Comparison of ENCODE assay signal across 8 mouse cellular contexts in the genomic region with DNA sequence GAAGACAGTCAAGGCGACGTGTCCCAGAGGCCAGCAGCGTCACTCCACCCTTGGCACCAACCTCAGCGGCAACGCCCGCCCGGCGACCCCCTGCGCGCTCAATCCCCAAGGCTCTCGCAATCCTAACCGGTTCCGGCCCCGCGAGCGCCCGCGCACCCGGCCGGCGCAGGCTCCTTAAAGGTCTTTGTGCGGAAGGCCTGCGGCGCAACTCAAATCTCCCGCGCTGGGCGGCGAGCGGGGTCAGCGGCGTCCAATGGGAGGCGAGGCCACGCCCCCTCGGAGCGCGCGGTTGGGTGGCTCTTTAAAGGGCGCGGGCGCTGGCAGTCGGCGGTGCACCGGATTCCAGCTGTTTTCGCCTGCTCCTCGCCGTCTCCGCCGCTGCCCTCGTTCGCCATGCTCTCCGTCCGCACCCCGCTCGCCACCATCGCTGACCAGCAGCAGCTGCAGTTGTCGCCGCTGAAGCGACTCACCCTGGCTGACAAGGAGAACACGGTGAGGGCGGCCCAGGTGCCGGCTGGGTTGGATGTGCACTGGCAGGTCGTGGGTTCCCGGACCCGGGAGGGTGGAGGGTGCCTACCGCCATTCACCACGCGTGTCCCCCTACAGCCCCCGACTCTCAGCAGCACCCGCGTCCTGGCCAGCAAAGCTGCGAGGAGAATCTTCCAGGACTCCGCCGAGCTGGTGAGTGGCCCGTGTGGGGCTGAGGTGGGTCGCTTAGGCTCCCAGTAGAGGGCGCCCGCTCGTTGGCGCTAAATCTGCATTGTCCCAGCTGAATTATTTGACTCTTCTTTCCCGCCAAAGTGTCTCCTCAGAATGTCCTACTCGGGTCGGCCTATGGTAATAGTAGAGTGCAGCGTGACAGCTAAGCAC. TPM values are rescaled to one million over a fixed set of nuclear protein-coding genes. Genes with fewer than 3 reads are reported as not detected.
DNase-seq lines count a peak whose midpoint lies in the region; ATAC-seq and TF ChIP-seq lines count a peak whose summit lies in the region.

Gene Rrm2, plus strand, starts transcription at position 288 of the 870 bp plus-strand sequence.

- peak; percentile 82; the same call in 1 of the 2 replicates for TF ChIP-seq POLR2A in bone marrow, adult 2 months (IDR thresholded peaks at IDR 0.05; ENCODE audit: borderline replicate concordance, control insufficient read depth, low read depth, low read length)
- TF ChIP-seq POLR2A in limb, embryonic 14.5 days (IDR thresholded peaks at IDR 0.05; ENCODE audit: borderline replicate concordance, extremely low read depth, insufficient read depth, insufficient read length), result no peak
- TF ChIP-seq POLR2A in spleen, adult 2 months (IDR thresholded peaks at IDR 0.05; ENCODE audit: low read depth, low read length), result no peak

- peaks cover 3% of the 10 kb centered on the region for H3K4me1 ChIP-seq in bone marrow, adult 2 months (ENCODE audit: control insufficient read depth, insufficient read depth, low read length)
- peaks cover 12% of the 10 kb centered on the region for H3K4me1 ChIP-seq in embryonic facial prominence, embryonic 14.5 days (ENCODE audit: control insufficient read depth, insufficient read depth, low read length)
- H3K4me1 ChIP-seq in kidney, embryonic 14.5 days (ENCODE audit: control insufficient read depth, insufficient read depth, low read length), result peaks cover 12% of the 10 kb centered on the region; the same call in 1 of the 2 replicates
- peaks cover 29% of the 10 kb centered on the region for H3K4me1 ChIP-seq in limb, embryonic 14.5 days (ENCODE audit: control insufficient read depth, insufficient read depth, low read length)
- peaks cover 6% of the 10 kb centered on the region; the same call in 1 of the 2 replicates for H3K4me1 ChIP-seq in midbrain, embryonic 16.5 days (ENCODE audit: control insufficient read depth, insufficient read depth, low read length)
- peaks cover 13% of the 10 kb centered on the region for H3K4me1 ChIP-seq in spleen, adult 2 months (ENCODE audit: control insufficient read depth, insufficient read depth, insufficient read length)

- peak within 1 kb of the TSS; percentile 77 for H3K4me2 ChIP-seq in embryonic facial prominence, embryonic 14.5 days (ENCODE audit: low read depth, low read length)
- peak within 1 kb of the TSS; percentile 87 for H3K4me2 ChIP-seq in kidney, embryonic 14.5 days (replicated peaks; ENCODE audit: low read depth, low read length)
- peak within 1 kb of the TSS; percentile 85 for H3K4me2 ChIP-seq in limb, embryonic 14.5 days (replicated peaks; ENCODE audit: low read depth, low read length, severe bottlenecking)
- peak within 1 kb of the TSS; percentile 81 for H3K4me2 ChIP-seq in midbrain, embryonic 16.5 days (ENCODE audit: low read length)

- H3K27ac ChIP-seq in bone marrow, adult 2 months (ENCODE audit: control insufficient read depth, insufficient read depth, low read depth, low read length, poor library complexity), result peak within 1 kb of the TSS; percentile 90
- peak within 1 kb of the TSS; percentile 84 for H3K27ac ChIP-seq in embryonic facial prominence, embryonic 14.5 days (replicated peaks; ENCODE audit: low read depth, low read length)
- H3K27ac ChIP-seq in kidney, embryonic 14.5 days (ENCODE audit: low read depth, low read length), result peak within 1 kb of the TSS; percentile 87
- H3K27ac ChIP-seq in limb, embryonic 14.5 days (replicated peaks; ENCODE audit: low read depth, low read length), result peak within 1 kb of the TSS; percentile 61
- peak within 1 kb of the TSS; percentile 75 for H3K27ac ChIP-seq in midbrain, embryonic 16.5 days (ENCODE audit: low read length)
- H3K27ac ChIP-seq in spleen, adult 2 months (ENCODE audit: insufficient read depth, low read length), result peak within 1 kb of the TSS; percentile 19; the same call in 1 of the 2 replicates

- DNase-seq in A20 (ENCODE audit: low read depth, low spot score), result peak; percentile 97
- peak; percentile 96 for DNase-seq in embryonic facial prominence, embryonic 14.5 days (ENCODE audit: low spot score)
- peak; percentile 86 to 92 for DNase-seq in heart, adult 9 months (ENCODE audit: low spot score in 2 of 2)
- DNase-seq in limb, embryonic 14.5 days (ENCODE audit: low spot score), result peak; percentile 95
- peak; percentile 77 to 93 for DNase-seq in spleen, adult 2 months (ENCODE audit: low read depth in 1 of 2, low spot score in 2 of 2)

- ATAC-seq in embryonic facial prominence, embryonic 14.5 days (ENCODE audit: low read depth), result peak; percentile 91
- ATAC-seq in kidney, embryonic 14.5 days (ENCODE audit: low FRiP score, low TSS enrichment), result peak; percentile 88
- ATAC-seq in limb, embryonic 14.5 days (ENCODE audit: low FRiP score, low read depth), result peak; percentile 87
- ATAC-seq in midbrain, embryonic 16.5 days, result peak; percentile 92

- H3K27me3 ChIP-seq in embryonic facial prominence, embryonic 14.5 days (replicated peaks; ENCODE audit: control insufficient read depth, insufficient read depth, low read length), result no peaks in the 10 kb centered on the region
- H3K27me3 ChIP-seq in kidney, embryonic 14.5 days (ENCODE audit: control insufficient read depth, insufficient read depth, low read length), result no peaks in the 10 kb centered on the region
- no peaks in the 10 kb centered on the region for H3K27me3 ChIP-seq in limb, embryonic 14.5 days (ENCODE audit: control insufficient read depth, insufficient read depth, low read length)
- H3K27me3 ChIP-seq in midbrain, embryonic 16.5 days (ENCODE audit: control insufficient read depth, insufficient read depth, low read depth, low read length), result no peaks in the 10 kb centered on the region
- 0 out of 2 replicates have a peak, but pooled peaks cover 2% of the 10 kb centered on the region for H3K27me3 ChIP-seq in spleen, adult 2 months (ENCODE audit: control insufficient read depth, insufficient read depth, low read length)

- peak; percentile 75 for TF ChIP-seq CTCF in bone marrow, adult 2 months (IDR thresholded peaks at IDR 0.05; ENCODE audit: control insufficient read depth, insufficient read depth, low read length)
- TF ChIP-seq CTCF in spleen, adult 2 months (IDR thresholded peaks at IDR 0.05; ENCODE audit: extremely low read depth, insufficient read depth, insufficient read length, insufficient replicate concordance), result peak; percentile 75

- no peaks in the 10 kb centered on the region for H3K9me3 ChIP-seq in embryonic facial prominence, embryonic 14.5 days (ENCODE audit: control insufficient read depth, low read length)
- H3K9me3 ChIP-seq in kidney, embryonic 14.5 days (ENCODE audit: control insufficient read depth, low read length), result no peaks in the 10 kb centered on the region
- no peaks in the 10 kb centered on the region for H3K9me3 ChIP-seq in limb, embryonic 14.5 days (ENCODE audit: control insufficient read depth, low read length)
- no peaks in the 10 kb centered on the region for H3K9me3 ChIP-seq in midbrain, embryonic 16.5 days (replicated peaks; ENCODE audit: control insufficient read depth, low read length, poor library complexity, severe bottlenecking)

- peak within 1 kb of the TSS; percentile 100 for H3K4me3 ChIP-seq in bone marrow, adult 2 months (replicated peaks; ENCODE audit: control insufficient read depth, low read depth, low read length)
- peak within 1 kb of the TSS; percentile 93 for H3K4me3 ChIP-seq in embryonic facial prominence, embryonic 14.5 days (ENCODE audit: low read depth, low read length)
- H3K4me3 ChIP-seq in kidney, embryonic 14.5 days (ENCODE audit: low read length), result peak within 1 kb of the TSS; percentile 90
- peak within 1 kb of the TSS; percentile 93 for H3K4me3 ChIP-seq in limb, embryonic 14.5 days (replicated peaks; ENCODE audit: low read length)
- H3K4me3 ChIP-seq in midbrain, embryonic 16.5 days (ENCODE audit: low read depth, low read length), result peak within 1 kb of the TSS; percentile 80
- H3K4me3 ChIP-seq in spleen, adult 2 months (ENCODE audit: extremely low read depth, insufficient read depth, insufficient read length), result peak within 1 kb of the TSS; percentile 96

- H3K9ac ChIP-seq in embryonic facial prominence, embryonic 14.5 days (ENCODE audit: low read depth, low read length), result peak within 1 kb of the TSS; percentile 83
- peak within 1 kb of the TSS; percentile 90 for H3K9ac ChIP-seq in kidney, embryonic 14.5 days (ENCODE audit: low read depth, low read length)
- H3K9ac ChIP-seq in limb, embryonic 14.5 days (ENCODE audit: low read depth, low read length, severe bottlenecking), result peak within 1 kb of the TSS; percentile 77
- H3K9ac ChIP-seq in midbrain, embryonic 16.5 days (ENCODE audit: low read depth, low read length), result peak within 1 kb of the TSS; percentile 84

- under 1% methylated on average over 83 of the region's 83 CpGs for WGBS in bone marrow, adult 2 months
- 0% methylated on average over 52 of the region's 83 CpGs for WGBS in embryonic facial prominence, embryonic 14.5 days
- WGBS in kidney, embryonic 14.5 days, result under 1% methylated on average over 82 of the region's 83 CpGs
- WGBS in limb, embryonic 14.5 days, result under 1% methylated on average over 70 of the region's 83 CpGs
- WGBS in midbrain, embryonic 16.5 days, result under 1% methylated on average over 83 of the region's 83 CpGs
- under 1% methylated on average over 83 of the region's 83 CpGs for WGBS in spleen, adult 2 months

- H3K36me3 ChIP-seq in embryonic facial prominence, embryonic 14.5 days (ENCODE audit: control insufficient read depth, insufficient read depth, low read length), result peaks cover 27% of the 10 kb centered on the region
- peaks cover 27% of the 10 kb centered on the region for H3K36me3 ChIP-seq in kidney, embryonic 14.5 days (ENCODE audit: control insufficient read depth, insufficient read depth, low read length)
- peaks cover 29% of the 10 kb centered on the region for H3K36me3 ChIP-seq in limb, embryonic 14.5 days (ENCODE audit: control insufficient read depth, insufficient read depth, low read length)
- no peaks in the 10 kb centered on the region for H3K36me3 ChIP-seq in midbrain, embryonic 16.5 days (ENCODE audit: control insufficient read depth, insufficient read depth, low read length)
- no peaks in the 10 kb centered on the region for H3K36me3 ChIP-seq in spleen, adult 2 months (ENCODE audit: control insufficient read depth, insufficient read depth, low read length)

RNA-seq across cellular contexts. Expression of gene Rrm2, which starts in this region (rescaled TPM):
- 203 and 291 TPM in 2 replicates for polyA plus RNA-seq in bone marrow, adult 2 months (2011; ENCODE audit: insufficient read depth, insufficient read length, low replicate concordance, missing spikeins)
- 120 and 138 TPM in 2 replicates for polyA plus RNA-seq in embryonic facial prominence, embryonic 14.5 days (2014; fragmentation: Nextera tagmentation; extraction: Ambion mirVana)
- 206 and 236 TPM in 2 replicates for polyA plus RNA-seq in kidney, embryonic 14.5 days (2014; fragmentation: Nextera tagmentation; extraction: Ambion mirVana)
- 60.6 and 67.2 TPM in 2 replicates for polyA plus RNA-seq in limb, embryonic 14.5 days (2012; rRNA removed)
- 128 and 135 TPM in 2 replicates for polyA plus RNA-seq in limb, embryonic 14.5 days (2014; fragmentation: Nextera tagmentation; extraction: Ambion mirVana)
- polyA plus RNA-seq in midbrain, embryonic 16.5 days (2015; fragmentation: Nextera tagmentation; extraction: Ambion mirVana), result 37.5 and 41.4 TPM in 2 replicates
- polyA plus RNA-seq in spleen, adult 2 months (2012; rRNA removed), result 12.7 and 23.1 TPM in 2 replicates

Comparison
In these comparisons a context has a peak if more than half of its experiments do, and no peak if none do; other contexts are left out.
1. Peak in every context shown above with its lines: DNase-seq, ATAC-seq, H3K4me3 ChIP-seq and H3K27ac ChIP-seq.
2. H3K27ac ChIP-seq: peak in every context shown above with its lines; median percentile 90 in bone marrow, adult 2 months; 87 in kidney, embryonic 14.5 days; 84 in embryonic facial prominence, embryonic 14.5 days; 75 in midbrain, embryonic 16.5 days; 61 in limb, embryonic 14.5 days; 19 in spleen, adult 2 months.